Mouse (Mus musculus): ENCODE data around the gene Ftl1. TPM values are rescaled to one million over a fixed set of nuclear protein-coding genes. Genes with fewer than 3 reads are reported as not detected.
"Not testable (repeated sequence)": the region's sequence is repeated elsewhere in the genome, so short reads cannot be mapped to it uniquely, and the experiment has no call there.

Gene Ftl1
- polyA plus RNA-seq, 1 experiment from 2014 or later = 4,462 TPM

DNA sequence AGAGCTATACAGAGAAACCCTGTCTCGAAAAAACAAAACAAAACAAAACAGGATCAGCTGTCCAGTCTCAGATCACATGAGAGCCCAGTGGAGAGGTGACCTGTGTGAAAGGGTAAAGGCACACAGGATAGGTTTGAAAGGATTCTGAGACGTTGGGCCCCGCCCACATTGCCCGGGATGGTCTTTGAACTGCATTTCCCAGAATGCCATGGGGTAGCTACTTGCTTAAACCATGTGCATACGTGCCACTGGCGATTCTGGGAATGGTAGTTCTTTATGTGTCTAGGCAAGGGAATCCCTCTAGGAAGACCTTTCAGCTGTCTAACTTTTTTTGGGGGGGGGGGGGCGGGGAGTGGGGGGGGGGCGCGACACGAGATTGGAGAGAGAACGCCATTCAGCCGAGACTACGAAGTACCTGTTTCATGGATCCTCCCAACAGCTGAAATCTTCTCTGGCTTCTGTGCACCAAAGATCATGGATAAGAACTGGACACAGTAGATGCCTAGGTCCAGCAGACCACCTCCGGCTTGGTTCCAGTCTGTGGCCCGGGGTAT, 21.8 kb upstream of the Ftl1 start, which contains the start of gene Tulp2:
Gene Tulp2, plus strand, starts transcription at position 504 of the 554 bp plus-strand sequence.
- no peak within 1 kb of the TSS for H3K4me2 ChIP-seq (ENCODE audit: low read depth, low read length)
- ATAC-seq (ENCODE audit: insufficient read depth, low FRiP score) = peak; percentile 84
- no peaks in the 10 kb centered on the region for H3K27me3 ChIP-seq (ENCODE audit: control insufficient read depth, insufficient read depth, low read length)
- 53% methylated on average over 15 of the region's 15 CpGs for WGBS
- 0 out of 2 replicates have a peak, but pooled peaks cover 2% of the 10 kb centered on the region for H3K4me1 ChIP-seq (ENCODE audit: control insufficient read depth, insufficient read depth, low read length)
- no peak within 1 kb of the TSS for H3K27ac ChIP-seq (ENCODE audit: low read length)
- H3K9me3 ChIP-seq (replicated peaks; ENCODE audit: control insufficient read depth, low read length) = no peaks in the 10 kb centered on the region
- no peaks in the 10 kb centered on the region for H3K36me3 ChIP-seq (ENCODE audit: control insufficient read depth, insufficient read depth, low read length)
- H3K9ac ChIP-seq (ENCODE audit: low read length) = no peak within 1 kb of the TSS
- H3K4me3 ChIP-seq (replicated peaks; ENCODE audit: low read length) = no peak within 1 kb of the TSS

DNA sequence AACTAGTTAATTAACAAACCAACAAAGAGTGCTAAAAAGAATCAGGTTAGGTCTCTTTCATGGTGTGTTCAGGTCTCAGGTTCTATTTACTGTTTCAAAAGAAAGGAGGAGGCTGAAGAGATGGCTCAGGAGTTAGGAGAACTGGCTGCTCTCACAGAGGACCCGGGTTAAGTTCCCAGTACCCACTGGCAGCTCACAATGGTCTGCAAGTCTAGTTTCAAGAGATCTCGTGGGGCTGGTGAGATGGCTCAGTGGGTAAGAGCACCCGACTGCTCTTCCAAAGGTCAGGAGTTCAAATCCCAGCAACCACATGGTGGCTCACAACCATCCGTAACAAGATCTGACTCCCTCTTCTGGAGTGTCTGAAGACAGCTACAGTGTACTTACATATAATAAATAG, 20.6 kb upstream of the Ftl1 start:
- 74% methylated on average over 3 of the region's 4 CpGs for WGBS
- not testable (repeated sequence) for H3K27me3 ChIP-seq (ENCODE audit: control insufficient read depth, insufficient read depth, low read length)

DNA sequence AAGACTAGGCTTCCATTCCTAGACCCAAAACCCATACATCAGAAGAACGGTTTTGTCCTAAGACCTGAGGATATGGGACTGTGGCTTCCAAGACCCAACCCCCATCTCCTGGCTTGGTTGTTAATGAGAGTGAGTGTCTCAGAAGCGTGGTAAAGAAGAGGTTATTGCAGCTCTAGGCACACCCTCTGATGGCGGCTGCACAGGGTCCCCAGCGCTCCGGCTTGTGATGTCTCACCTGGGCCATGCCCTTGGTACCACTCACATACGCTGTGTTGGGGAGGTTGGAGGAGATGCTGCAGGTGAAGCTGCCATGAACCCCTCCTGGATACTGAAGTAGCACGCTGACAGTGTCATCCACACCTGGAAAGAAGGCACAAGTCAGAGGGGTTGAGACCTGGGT, 19.1 kb upstream of the Ftl1 start:
- Histone ChIP-seq H3K9me3 (replicated peaks; ENCODE audit: control insufficient read depth, low read length) (no peaks in the 10 kb centered on the region), H3K4me1 (ENCODE audit: control insufficient read depth, insufficient read depth, low read length) (0 out of 2 replicates have a peak, but pooled peaks cover 2% of the 10 kb centered on the region), H3K4me2 (ENCODE audit: low read depth, low read length) (no peak overlapping the region), H3K27me3 (ENCODE audit: control insufficient read depth, insufficient read depth, low read length) (no peaks in the 10 kb centered on the region), H3K4me3 (replicated peaks; ENCODE audit: low read length) (no peak overlapping the region), H3K9ac (ENCODE audit: low read length) (no peak overlapping the region), H3K36me3 (ENCODE audit: control insufficient read depth, insufficient read depth, low read length) (no peaks in the 10 kb centered on the region), H3K27ac (ENCODE audit: low read length) (no peak overlapping the region)
- WGBS = 93% methylated on average over 7 of the region's 7 CpGs
- no peak for ATAC-seq (ENCODE audit: insufficient read depth, low FRiP score)

More for the DNA sequence above, 20.6 kb upstream of the Ftl1 start:
- not testable (repeated sequence) for H3K4me3 ChIP-seq (replicated peaks; ENCODE audit: low read length); ATAC-seq (ENCODE audit: insufficient read depth, low FRiP score); H3K4me1 ChIP-seq (ENCODE audit: control insufficient read depth, insufficient read depth, low read length); H3K36me3 ChIP-seq (ENCODE audit: control insufficient read depth, insufficient read depth, low read length); H3K27ac ChIP-seq (ENCODE audit: low read length); H3K9ac ChIP-seq (ENCODE audit: low read length); H3K4me2 ChIP-seq (ENCODE audit: low read depth, low read length); H3K9me3 ChIP-seq (replicated peaks; ENCODE audit: control insufficient read depth, low read length)

DNA sequence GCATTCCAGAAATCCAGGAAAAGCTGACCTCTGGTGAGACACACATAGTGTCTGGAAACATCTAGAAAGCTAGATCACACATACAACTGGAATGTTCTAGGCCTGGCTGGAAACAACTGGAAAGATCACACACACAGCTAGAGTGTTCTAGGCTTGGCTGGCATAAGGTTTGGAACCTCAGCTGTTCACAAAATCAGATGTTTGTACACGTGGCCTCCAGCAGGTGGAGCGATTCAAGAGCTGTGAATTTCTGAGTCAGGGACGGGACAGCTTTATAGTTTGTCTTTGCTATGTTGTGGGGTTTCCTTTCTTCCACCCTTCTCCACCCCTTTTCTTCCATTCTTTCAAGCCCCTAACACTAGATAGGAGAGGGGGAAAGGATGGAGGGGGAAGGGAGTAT, 17.3 kb upstream of the Ftl1 start:
- H3K4me2 ChIP-seq (ENCODE audit: low read depth, low read length) = no peak overlapping the region
- no peaks in the 10 kb centered on the region for H3K36me3 ChIP-seq (ENCODE audit: control insufficient read depth, insufficient read depth, low read length)
- no peak overlapping the region for H3K4me3 ChIP-seq (replicated peaks; ENCODE audit: low read length)
- H3K9ac ChIP-seq (ENCODE audit: low read length) = no peak overlapping the region
- H3K4me1 ChIP-seq (ENCODE audit: control insufficient read depth, insufficient read depth, low read length) = 0 out of 2 replicates have a peak, but pooled peaks cover 2% of the 10 kb centered on the region
- no peak overlapping the region for H3K27ac ChIP-seq (ENCODE audit: low read length)
- 6% methylated on average over 3 of the region's 3 CpGs for WGBS
- no peaks in the 10 kb centered on the region for H3K27me3 ChIP-seq (ENCODE audit: control insufficient read depth, insufficient read depth, low read length)
- ATAC-seq (ENCODE audit: insufficient read depth, low FRiP score) = no peak
- no peaks in the 10 kb centered on the region for H3K9me3 ChIP-seq (replicated peaks; ENCODE audit: control insufficient read depth, low read length)

DNA sequence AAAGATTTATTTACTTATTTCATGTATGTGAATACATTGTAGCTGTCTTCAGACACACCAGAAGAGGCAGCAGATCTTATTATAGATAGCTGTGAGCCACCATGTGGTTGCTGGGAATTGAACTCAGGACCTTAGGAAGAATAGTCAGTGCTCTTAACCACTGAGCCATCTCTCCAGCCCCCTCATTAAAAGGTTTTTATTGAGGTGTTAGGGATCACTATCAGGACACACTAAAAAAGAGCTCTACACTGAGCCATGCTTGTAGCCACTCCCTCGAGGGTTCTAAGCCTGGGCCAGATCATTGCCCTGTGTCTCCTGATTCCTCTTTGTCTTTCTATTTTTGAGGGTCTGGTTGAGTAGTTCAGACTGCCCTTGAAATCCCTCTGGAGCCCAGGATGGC, 16.8 kb upstream of the Ftl1 start:
- H3K9ac ChIP-seq (ENCODE audit: low read length) = no peak overlapping the region
- H3K4me2 ChIP-seq (ENCODE audit: low read depth, low read length) = no peak overlapping the region
- no peak overlapping the region for H3K4me3 ChIP-seq (replicated peaks; ENCODE audit: low read length)
- H3K27me3 ChIP-seq (ENCODE audit: control insufficient read depth, insufficient read depth, low read length) = no peaks in the 10 kb centered on the region
- H3K27ac ChIP-seq (ENCODE audit: low read length) = no peak overlapping the region
- no peaks in the 10 kb centered on the region for H3K36me3 ChIP-seq (ENCODE audit: control insufficient read depth, insufficient read depth, low read length)
- no peaks in the 10 kb centered on the region for H3K9me3 ChIP-seq (replicated peaks; ENCODE audit: control insufficient read depth, low read length)
- 0 out of 2 replicates have a peak, but pooled peaks cover 2% of the 10 kb centered on the region for H3K4me1 ChIP-seq (ENCODE audit: control insufficient read depth, insufficient read depth, low read length)
- no peak for ATAC-seq (ENCODE audit: insufficient read depth, low FRiP score)
- 47% methylated on average over 1 of the region's 1 CpGs for WGBS

DNA sequence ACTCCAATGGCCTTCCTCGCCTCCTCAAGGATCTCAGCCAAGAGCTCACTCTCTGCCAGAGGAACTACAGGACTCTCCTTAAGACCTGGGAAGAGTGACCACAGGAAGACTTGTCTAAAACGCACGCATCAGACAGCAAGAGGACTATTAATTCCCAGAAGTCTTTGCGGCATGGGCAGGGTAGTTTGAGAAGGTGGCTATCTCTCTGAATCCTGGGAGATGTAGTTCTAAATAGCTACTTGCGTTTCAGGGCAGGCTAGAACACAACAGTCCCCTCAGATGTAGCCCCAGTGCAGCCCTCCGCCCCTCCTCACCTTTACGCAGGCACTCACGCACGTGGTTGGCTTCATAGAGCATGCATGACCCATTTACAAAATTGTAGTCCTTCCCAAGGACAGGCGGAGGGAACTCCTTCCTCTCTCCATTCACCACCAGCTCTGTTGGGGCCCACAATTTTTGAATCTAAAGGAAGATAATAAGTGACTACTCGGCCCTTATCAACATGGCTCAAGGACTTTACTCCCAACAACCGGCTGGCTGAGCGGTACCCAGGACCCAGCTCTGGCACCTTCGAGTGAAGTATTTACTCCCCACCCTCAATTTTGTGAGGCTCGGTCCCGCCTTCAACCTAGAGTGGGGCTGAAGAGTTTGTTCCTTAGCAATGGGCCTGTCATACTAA, 15.7 kb upstream of the Ftl1 start:
- Histone ChIP-seq H3K27me3 (ENCODE audit: control insufficient read depth, insufficient read depth, low read length) (no peaks in the 10 kb centered on the region), H3K9ac (ENCODE audit: low read length) (peak overlapping the region; percentile 68), H3K9me3 (replicated peaks; ENCODE audit: control insufficient read depth, low read length) (no peaks in the 10 kb centered on the region), H3K36me3 (ENCODE audit: control insufficient read depth, insufficient read depth, low read length) (no peaks in the 10 kb centered on the region), H3K4me1 (ENCODE audit: control insufficient read depth, insufficient read depth, low read length) (0 out of 2 replicates have a peak, but pooled peaks cover 2% of the 10 kb centered on the region), H3K4me3 (replicated peaks; ENCODE audit: low read length) (peak overlapping the region; percentile 33), H3K4me2 (ENCODE audit: low read depth, low read length) (peak overlapping the region; percentile 52), H3K27ac (ENCODE audit: low read length) (no peak overlapping the region)
- 57% methylated on average over 16 of the region's 16 CpGs for WGBS
- ATAC-seq (ENCODE audit: insufficient read depth, low FRiP score) = peak; percentile 61

DNA sequence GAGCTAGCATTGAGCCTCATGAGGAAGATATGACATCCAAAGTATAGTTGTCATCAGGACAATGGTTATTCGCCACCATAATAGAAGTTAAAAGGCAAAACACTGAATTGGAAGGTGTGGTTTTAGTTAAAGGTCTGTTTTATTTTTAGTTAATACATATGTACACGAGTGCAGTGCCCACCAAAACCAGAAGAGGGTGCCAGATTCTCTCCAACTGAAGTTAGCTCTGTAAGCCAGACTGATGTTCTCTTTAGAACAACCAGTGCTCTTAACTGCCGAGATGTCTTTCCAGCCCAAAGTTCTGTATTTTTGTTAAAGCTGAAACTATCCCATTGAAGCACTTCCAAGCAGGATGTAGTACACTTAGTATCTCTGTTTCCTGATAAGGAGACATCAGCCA, 11.2 kb upstream of the Ftl1 start:
- no peak overlapping the region for H3K9ac ChIP-seq (ENCODE audit: low read length)
- H3K4me3 ChIP-seq (replicated peaks; ENCODE audit: low read length) = no peak overlapping the region
- no peak overlapping the region for H3K27ac ChIP-seq (ENCODE audit: low read length)
- H3K4me1 ChIP-seq (ENCODE audit: control insufficient read depth, insufficient read depth, low read length) = peaks cover 7% of the 10 kb centered on the region
- WGBS = 6% methylated on average over 3 of the region's 3 CpGs
- no peak for ATAC-seq (ENCODE audit: insufficient read depth, low FRiP score)
- no peaks in the 10 kb centered on the region for H3K27me3 ChIP-seq (ENCODE audit: control insufficient read depth, insufficient read depth, low read length)
- no peaks in the 10 kb centered on the region for H3K36me3 ChIP-seq (ENCODE audit: control insufficient read depth, insufficient read depth, low read length)
- H3K4me2 ChIP-seq (ENCODE audit: low read depth, low read length) = no peak overlapping the region
- H3K9me3 ChIP-seq (replicated peaks; ENCODE audit: control insufficient read depth, low read length) = no peaks in the 10 kb centered on the region

DNA sequence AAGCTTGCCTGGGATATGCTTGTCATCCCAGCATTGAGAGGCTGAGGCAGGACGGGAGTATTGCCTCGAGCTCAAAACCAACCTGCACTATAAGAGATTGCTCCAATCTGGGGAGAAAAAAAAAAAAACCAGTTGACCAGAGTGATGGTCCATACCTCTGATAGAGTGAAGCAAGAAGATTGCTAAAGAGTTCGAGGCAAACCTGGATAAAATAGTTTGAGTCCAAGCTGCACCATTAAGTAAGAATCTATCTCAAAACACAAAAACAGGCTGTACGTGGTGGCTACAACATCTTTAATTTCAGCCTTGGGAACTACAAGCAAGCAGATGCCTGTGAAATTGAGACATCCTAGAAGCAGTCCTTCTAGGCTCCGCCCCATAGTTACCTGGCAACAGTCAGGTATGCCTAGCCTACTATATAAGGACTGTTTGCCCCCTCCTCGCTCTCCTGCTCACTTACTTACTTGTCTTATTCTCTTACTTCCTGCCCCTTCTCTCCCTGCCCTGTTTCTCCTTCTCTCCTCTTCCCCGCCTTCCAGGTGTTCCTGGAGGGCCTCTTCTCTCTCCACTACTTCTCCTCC, 7.5 kb upstream of the Ftl1 start:
- 30% methylated on average over 7 of the region's 7 CpGs for WGBS
- Histone ChIP-seq H3K27me3 (ENCODE audit: control insufficient read depth, insufficient read depth, low read length) (no peaks in the 10 kb centered on the region), H3K4me2 (ENCODE audit: low read depth, low read length) (peak overlapping the region; percentile 86), H3K36me3 (ENCODE audit: control insufficient read depth, insufficient read depth, low read length) (peaks cover 5% of the 10 kb centered on the region; the same call in 1 of the 2 replicates), H3K27ac (ENCODE audit: low read length) (no peak overlapping the region), H3K9ac (ENCODE audit: low read length) (peak overlapping the region; percentile 46), H3K4me1 (ENCODE audit: control insufficient read depth, insufficient read depth, low read length) (peaks cover 9% of the 10 kb centered on the region), H3K4me3 (replicated peaks; ENCODE audit: low read length) (peak overlapping the region; percentile 82), H3K9me3 (replicated peaks; ENCODE audit: control insufficient read depth, low read length) (no peaks in the 10 kb centered on the region)
- ATAC-seq (ENCODE audit: insufficient read depth, low FRiP score) = peak; percentile 12; the same call in 1 of the 2 replicates

Data from stomach, embryonic 16.5 days (tissue).